ENCODE assay signal across 7 mouse cellular contexts in the genomic region with DNA sequence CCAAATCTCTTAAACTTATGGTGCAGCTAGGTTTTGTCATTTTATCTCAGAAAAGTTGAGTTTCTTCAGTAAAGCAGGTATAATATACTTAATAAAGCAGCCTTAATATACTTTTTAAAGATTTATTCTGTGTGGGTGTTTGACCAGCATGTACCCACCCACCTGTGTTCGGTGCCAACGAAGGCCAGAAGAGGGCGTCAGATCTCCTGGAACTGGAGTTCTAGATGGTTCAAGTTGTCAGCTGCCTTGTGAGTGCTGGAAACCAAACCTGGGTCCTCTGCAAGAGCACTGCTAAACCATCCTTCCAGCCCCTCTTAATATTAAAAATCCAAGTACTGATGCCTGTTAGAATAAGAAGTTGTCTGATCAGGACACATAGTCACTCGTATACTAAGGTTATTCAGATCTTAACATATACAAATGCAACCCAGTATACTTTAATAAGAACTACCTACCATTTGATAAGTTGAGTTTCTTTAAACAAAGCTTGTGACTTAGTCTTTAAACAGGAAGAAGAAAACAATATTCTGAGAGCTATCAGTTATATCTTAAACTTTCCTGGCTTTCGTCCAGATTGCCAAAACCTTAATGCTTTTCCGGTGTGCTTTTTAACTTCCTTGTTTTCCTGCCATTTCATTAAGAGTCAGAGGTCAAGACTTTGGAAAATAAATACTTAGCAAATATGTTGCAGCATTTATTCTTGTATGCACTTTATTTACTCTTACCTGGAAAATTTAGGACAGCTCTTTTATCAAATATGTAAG. TPM values are rescaled to one million over a fixed set of nuclear protein-coding genes. Genes with fewer than 3 reads are reported as not detected.
DNase-seq lines count a peak whose midpoint lies in the region; ATAC-seq lines count a peak whose summit lies in the region.

No protein-coding gene starts in this region.

- H3K27ac ChIP-seq in brown adipose tissue, adult 24 weeks (replicated peaks; ENCODE audit: low read depth, low read length), result peak overlapping the region; percentile 86
- H3K27ac ChIP-seq in hindbrain, embryonic 12.5 days, result no peak overlapping the region

- peak; percentile 47 for DNase-seq in kidney, adult 9 months
- DNase-seq in kidney, postnatal 25 days, result no peak
- DNase-seq in lung, postnatal 25 days (ENCODE audit: low spot score), result peak; percentile 61
- DNase-seq in yolk sac, embryonic 10.5 days (ENCODE audit: low spot score), result no peak
- DNase-seq in left cerebral cortex, adult 8-10 months (ENCODE audit: low spot score in 2 of 2), result no peak

- peaks cover 5% of the 10 kb centered on the region for H3K4me1 ChIP-seq in brown adipose tissue, adult 24 weeks (ENCODE audit: control insufficient read depth, insufficient read depth, insufficient read length, low read length)
- peaks cover 4% of the 10 kb centered on the region; the same call in 1 of the 2 replicates for H3K4me1 ChIP-seq in hindbrain, embryonic 12.5 days

- H3K9me3 ChIP-seq in hindbrain, embryonic 12.5 days (replicated peaks), result peaks cover 10% of the 10 kb centered on the region

- peak overlapping the region; percentile 38; the same call in 1 of the 2 replicates for H3K4me3 ChIP-seq in brown adipose tissue, adult 24 weeks (ENCODE audit: insufficient read depth, low read depth, low read length)
- H3K4me3 ChIP-seq in hindbrain, embryonic 12.5 days, result no peak overlapping the region

- peaks cover 16% of the 10 kb centered on the region for H3K36me3 ChIP-seq in hindbrain, embryonic 12.5 days

- H3K4me2 ChIP-seq in hindbrain, embryonic 12.5 days (replicated peaks), result peak overlapping the region; percentile 59

- no peak for ATAC-seq in hindbrain, embryonic 12.5 days (ENCODE audit: low FRiP score)

- no peaks in the 10 kb centered on the region for H3K27me3 ChIP-seq in hindbrain, embryonic 12.5 days

- WGBS in hindbrain, embryonic 12.5 days, result 96% methylated on average over 6 of the region's 6 CpGs

- no peak overlapping the region for H3K9ac ChIP-seq in hindbrain, embryonic 12.5 days

RNA-seq across cellular contexts. Expression of gene Klhl24, which starts 1.7 kb away (rescaled TPM):
- 36.3 and 43.0 TPM in 2 replicates for polyA plus RNA-seq in brown adipose tissue, adult 24 weeks (2012; ENCODE audit: insufficient read depth, insufficient read length, missing spikeins)
- 60.9 and 70.5 TPM in 2 replicates for polyA plus RNA-seq in hindbrain, embryonic 12.5 days (2016; fragmentation: Nextera tagmentation; extraction: Ambion mirVana)
- total RNA-seq in left cerebral cortex, adult 8-10 months (2022), result 10 to 100 TPM; 75.5 to 87.5 (median 82.7) TPM

RNA-seq across cellular contexts. Expression of gene Yeats2, which starts 41.8 kb away (rescaled TPM):
- polyA plus RNA-seq in brown adipose tissue, adult 24 weeks (2012; ENCODE audit: insufficient read depth, insufficient read length, missing spikeins), result 1.7 and 4.4 TPM in 2 replicates
- polyA plus RNA-seq in hindbrain, embryonic 12.5 days (2016; fragmentation: Nextera tagmentation; extraction: Ambion mirVana), result 46.3 and 54.4 TPM in 2 replicates
- 10 to 100 TPM; 30.1 to 39.2 (median 33.4) TPM for total RNA-seq in left cerebral cortex, adult 8-10 months (2022)

Comparison
In these comparisons a context has a peak if more than half of its experiments do, and no peak if none do; other contexts are left out.
1. DNase-seq: peak in kidney, adult 9 months (single experiment) and lung, postnatal 25 days (single experiment); none in kidney, postnatal 25 days (0 of 2), yolk sac, embryonic 10.5 days (single experiment) and left cerebral cortex, adult 8-10 months (0 of 2).